Mouse (Mus musculus): ENCODE results near the gene Cox6a2.
"Not testable (repeated sequence)": the region's sequence is repeated elsewhere in the genome, so short reads cannot be mapped to it uniquely, and the experiment has no call there.

Cox6a2 gene

DNA sequence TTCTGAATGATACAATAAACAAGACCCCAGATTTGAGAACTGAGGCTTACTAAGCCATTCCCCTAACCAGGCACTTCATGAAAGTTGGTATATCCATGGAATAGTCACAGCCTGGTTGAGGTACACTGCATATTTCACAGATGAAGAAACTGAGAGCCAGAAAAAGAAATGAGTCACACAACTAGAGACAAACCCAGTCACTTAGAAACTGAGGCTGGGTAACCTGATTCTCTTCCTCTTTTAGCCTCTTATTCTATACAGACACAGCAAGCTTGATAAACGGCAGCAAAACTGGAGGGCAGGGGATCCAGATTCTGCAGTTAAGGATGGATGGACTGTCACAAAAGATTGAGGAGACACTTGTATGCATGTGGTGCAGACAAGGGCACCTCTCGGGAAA, 28.6 kb upstream of the Cox6a2 start:
- DNase-seq (ENCODE audit: low read depth): no peak

DNA sequence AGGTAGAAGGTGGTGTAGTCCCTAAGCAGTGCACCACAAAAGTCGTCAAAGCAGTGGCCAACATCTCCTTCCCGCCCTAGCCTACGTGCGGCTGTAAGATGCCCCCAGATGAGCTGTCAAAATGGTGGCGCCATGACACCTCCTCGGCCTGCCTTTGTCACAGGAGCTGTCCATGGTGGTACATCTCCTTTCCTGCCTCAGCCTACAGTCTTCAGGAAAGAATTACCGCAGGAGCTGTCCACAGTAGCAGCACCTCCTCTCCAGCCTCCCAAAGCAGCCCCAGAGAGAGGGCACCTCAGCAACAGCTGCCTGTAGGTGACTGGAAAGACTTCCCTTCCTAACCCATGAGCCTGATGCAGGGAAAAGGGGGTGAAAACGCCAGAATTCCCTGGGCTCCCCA, 25.6 kb upstream of the Cox6a2 start:
- DNase-seq (ENCODE audit: low read depth): peak; percentile 21

DNA sequence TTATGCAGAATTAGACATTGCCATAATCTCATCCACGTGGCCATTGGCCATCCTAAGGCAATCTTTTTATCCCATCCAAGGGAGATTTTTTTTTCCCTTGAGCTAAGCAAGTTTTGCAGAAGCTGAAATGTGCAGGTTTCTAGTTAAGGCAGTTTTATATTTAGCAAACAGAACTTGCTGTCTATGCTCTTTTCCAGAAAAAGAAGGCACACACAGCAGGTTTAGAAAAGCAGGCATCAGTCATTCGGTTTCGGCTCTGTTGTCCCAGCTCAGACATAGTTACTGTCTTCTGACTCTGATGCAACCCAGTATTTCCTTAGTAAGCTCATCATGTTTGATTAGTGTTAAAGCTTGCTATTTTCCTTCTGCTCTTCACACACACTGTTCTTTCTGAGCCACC, 14.7 kb upstream of the Cox6a2 start:
- DNase-seq (ENCODE audit: low read depth): no peak

DNA sequence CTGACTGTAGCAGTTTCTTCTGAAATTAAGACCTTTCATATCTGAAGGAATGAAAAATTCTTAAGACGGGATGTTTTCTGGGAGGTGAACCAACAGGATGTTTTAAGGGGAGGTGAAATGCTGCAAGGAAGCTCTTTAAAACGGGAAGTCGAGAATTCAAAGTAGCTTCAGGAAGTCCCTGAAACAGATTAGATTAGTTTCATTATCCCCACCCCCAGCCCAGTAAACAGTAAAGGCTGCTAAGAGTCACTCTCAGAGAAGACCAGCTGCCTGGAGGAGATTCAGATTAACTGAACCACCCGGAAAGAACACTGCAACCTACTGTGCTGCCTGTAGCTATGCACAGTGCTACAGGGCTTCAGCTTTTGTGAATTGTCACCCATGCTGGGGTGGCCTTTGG, 13.8 kb upstream of the Cox6a2 start:
- DNase-seq (ENCODE audit: low read depth): no peak

DNA sequence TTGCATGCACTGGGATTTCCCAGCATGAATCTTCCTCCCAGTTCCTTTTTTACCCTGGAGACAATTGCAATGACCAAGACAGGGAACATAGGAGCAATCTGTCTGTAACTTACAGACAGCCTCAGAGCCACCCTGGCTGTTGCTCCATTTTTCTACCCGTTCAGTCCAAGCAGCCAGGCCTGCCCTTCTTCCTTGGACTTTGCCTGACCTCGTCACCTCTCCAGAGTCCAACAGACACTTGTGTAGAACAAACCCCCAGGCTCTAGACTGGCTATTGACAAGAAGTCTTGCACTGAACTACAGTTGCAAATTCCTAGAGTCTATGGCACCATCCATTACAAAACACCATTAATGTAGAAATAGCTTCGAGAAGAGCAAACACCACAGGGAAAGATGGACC, 3.6 kb upstream of the Cox6a2 start:
- DNase-seq (ENCODE audit: low read depth): no peak

DNA sequence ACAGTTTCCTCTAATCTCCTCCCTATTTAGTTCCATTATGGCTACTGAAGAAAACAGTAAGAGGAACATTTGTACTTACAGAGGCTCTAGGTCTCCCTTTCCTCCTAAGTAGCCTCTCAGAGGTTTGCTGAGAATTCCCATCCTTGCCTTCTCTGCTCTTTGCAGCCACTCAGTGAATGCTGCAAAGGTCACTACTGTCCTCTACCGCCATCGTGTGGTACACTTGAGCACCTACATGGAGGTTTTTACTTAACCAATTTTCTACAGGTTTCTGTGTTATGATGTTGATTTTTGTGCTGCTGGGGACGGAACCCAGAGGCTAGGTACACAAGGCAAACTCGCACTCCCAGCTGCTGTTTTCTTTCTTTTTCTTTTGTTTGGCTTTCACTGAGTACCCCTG, 2.0 kb upstream of the Cox6a2 start:
- DNase-seq (ENCODE audit: low read depth): peak; percentile 87

DNA sequence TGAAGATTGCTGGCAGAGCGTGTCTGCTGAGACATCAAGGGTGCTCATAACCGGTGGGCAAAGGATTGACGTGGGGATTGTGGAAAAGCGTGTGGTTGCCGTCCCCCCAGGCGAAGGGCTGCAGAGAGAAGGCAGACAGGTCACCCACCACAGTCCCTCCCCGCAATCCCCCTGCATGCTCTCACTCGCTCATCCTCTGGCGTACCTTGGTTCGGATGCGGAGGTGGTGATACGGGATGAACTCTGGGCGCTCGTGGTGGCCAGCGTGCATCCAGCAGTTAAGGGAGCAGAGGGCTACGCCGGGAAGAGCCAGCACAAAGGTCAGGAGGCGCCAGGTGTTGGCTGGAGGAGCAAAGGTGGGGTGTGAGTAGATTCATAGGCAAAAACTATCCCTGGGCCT, 492 bp downstream of the Cox6a2 start:
- DNase-seq (ENCODE audit: low read depth): no peak

DNA sequence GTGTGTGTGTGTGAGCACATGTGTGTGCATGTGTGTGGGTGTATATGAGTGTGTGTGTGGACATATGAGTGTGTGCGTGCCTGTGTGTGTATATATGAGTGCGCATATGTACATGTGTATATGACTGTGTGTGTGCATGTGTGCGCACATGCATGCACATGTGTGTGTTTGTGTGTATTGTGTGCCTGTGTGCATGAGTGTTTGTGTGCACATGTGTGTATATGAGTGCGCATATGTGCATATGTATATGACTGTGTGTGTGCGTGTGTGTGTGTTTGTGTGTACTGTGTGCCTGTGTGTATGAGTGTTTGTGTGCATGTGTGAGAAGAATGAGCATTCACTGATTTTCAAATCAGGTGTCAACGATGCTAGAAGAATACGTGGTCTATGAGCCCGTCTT, 2.0 kb downstream of the Cox6a2 start:
- DNase-seq (ENCODE audit: low read depth): no peak

DNA sequence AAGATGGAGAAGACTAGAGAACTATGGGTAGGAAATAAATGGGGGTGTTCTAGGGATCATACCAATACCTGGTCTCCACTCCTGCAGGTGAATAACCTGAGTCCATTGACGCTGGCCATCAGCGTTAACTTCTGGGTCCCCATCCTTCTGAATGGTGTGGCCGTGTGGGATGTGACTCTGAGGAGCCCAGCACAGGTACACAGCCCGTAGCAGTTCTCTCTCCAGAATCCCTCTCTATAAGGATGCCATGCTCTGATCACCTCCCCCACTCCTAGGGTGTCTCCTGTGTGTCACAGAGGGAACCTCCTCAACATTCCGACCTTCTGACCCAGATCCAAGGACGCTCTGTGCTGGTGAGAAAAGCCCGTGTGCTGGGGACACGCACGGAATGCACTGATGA, 3.1 kb downstream of the Cox6a2 start:
- DNase-seq (ENCODE audit: low read depth): no peak

DNA sequence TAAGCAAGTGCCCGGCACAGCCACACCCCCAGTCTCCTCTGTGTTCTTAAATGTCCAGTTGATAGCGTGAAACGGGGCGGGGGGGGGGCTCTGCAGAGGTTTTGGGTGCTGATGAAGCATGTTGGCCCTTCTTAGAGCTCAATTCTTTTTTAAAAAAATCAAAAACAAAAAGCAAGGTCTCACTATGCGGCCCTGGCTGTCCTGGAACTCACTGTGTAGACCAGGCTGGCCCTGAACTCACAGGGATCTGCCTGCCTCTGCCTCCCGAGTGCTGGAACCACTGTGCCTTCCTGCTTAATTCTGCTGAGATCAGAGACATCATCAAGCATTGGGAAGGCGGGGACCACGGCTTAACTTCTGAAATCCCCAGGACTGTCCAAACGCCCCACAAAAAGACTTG, 4.6 kb downstream of the Cox6a2 start:
- DNase-seq (ENCODE audit: low read depth): no peak

DNA sequence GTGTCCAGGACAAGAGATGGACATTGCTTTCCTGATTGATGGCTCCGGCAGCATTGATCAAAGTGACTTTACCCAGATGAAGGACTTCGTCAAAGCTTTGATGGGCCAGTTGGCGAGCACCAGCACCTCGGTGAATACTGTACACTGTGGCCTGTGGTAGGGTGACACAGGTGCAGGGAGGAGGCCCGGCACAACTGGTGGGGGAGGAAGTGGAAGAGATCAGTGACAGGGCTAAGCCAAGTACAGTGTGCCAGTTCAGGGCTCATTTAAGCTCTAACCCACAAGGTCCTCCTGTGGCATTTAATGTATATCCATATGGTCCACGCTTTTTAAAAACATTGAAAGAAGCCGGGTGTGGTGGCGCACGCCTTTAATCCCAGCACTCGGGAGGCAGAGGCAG, 24.5 kb downstream of the Cox6a2 start:
- DNase-seq (ENCODE audit: low read depth): no peak

DNA sequence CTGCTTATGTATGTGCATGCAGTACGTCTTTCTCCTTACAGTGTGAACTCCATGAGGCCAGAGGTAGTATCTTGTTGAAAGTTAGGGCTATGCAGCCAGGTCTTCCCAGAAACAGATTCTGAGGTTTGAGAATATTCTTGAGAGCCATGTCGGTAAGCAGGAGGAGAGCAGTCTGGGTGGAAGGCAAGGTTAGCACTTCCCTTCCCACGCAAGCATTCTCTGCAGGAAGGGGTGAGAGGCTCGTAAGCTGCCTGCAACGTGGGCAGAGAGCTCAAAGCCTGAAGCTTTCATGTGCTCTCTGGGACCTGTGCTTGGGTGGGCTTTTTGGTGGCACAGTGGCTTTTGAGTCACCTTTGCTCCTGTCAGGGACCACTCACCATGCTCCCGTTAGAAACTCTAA, 25.6 kb downstream of the Cox6a2 start:
- no peak for DNase-seq (ENCODE audit: low read depth)

DNA sequence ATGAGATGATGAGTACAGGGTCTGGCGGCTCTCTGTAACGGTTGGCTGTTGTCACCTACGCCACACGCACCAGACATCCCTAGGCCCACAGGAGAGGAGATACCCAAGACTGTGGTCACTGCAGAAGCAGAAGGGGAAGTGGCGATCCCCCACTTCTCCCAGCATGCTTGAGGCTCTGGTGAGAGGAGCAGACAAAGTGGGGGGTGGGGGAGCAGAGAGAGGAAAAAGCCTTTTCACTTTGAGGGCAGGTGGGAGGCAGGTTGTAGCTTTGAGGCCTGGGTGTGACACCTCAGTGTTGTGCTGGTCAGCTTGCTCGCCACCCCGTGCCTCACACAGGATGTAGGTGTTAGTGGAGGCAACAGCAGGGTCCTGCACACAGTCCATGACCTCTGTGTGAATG, 26.1 kb downstream of the Cox6a2 start:
- DNase-seq (ENCODE audit: low read depth): no peak

DNA sequence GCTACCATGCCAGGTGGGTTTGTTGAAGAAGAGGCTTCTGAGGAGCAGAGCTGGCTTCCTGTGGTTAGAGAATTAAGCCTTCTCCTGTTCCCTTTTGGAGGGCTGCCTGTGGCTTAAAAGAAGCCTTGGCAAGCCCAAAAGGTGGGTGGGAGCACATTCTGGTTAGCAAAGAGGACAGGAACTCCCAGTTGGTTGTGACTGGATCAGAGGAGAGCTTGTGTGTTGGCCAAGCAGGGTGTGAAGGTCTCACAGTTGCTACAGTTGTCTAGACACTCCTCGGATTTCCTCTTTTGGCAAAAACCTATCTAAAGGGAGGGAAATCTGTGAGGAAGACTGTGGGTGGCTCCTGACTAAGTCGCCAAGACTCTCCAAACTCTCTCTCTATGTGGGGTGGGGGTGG, 27.8 kb downstream of the Cox6a2 start:
- peak; percentile 12 for DNase-seq (ENCODE audit: low read depth)

DNA sequence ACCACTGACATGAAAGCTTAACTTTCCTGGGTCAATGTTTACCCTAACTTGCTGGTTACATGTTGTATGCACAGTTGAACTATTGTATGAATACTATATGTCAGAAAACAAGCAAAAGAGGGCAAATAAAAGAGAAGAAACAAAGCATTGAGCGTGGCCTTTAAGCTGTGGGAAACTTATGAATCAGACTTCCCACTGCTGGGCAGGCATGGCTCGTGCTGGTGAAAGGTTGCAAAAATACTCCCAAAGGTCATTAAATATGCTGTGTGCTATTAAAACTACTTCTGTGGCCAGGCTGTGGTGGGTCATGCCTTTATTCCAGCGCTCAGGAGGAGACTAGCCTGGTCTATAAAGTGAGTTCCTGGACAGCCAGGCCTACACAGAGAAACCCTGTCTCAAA, 36.2 kb downstream of the Cox6a2 start:
- no peak for DNase-seq (ENCODE audit: low read depth)

DNA sequence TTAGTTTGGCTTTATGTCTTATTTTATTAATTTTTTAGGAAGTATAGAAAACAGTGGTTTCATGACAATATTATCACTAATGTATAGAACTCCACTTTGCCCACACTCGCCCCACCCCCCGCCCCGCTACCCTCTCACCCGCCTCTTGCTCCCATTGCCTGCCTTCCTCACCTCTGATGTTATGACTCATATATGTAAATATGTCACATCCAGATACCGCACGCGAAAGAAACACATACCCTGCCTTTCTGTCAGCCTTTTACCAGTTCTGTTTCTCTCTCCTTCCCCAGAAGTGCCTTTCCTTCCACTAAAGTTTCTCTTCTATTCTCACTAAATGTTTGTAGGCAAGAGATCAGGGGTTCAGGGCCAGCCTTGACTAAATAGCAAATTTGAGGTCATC, 39.8 kb downstream of the Cox6a2 start:
- DNase-seq (ENCODE audit: low read depth): no peak

DNA sequence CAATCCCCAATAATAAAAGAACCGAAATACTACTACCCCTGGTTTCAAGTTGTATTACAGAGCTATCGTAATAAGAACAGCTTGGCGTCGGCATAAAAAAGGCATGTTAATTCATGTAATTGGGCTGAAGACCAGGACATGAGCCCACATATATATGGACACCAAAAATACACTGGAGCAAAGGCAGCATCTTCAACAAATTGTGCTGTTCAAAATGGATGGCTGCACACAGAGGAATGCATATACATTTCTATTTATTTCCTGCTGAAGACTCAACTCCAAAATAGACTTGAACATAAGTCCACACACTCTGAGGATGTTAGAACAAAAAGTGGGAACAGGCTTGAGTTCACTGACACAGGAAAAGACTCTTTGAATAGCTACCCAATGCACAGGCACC, 42.2 kb downstream of the Cox6a2 start:
- DNase-seq (ENCODE audit: low read depth): no peak

DNA sequence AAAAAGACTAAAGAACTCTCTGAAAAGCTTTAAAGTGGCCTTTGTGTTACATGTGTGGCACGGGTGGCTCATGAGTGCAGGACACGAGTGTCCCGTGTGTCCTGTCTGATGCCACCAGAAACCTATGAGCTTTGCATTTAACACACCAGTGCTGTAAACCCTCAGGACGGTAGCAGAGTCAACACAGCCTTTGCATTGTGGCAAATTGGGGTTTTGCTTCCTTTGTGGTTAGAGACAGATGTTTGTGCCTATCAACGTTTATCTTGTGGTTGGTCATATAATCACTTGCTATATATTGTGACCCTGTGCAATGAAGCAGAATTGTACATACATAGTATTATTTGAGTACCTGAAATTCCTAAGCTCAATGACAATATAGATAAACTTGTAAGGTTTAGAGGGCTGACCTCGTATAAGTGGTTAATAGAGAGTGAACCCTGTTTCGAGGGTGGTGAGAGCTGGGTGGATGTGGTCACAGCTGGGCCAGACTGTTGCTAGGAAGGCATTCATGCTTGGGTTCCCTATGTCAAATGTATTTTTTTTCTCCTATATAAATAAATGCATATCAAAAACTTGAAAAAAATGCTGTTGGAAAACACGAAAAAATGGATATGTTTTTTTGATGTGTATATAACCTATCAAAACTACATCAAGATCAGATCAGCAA, 47.4 kb downstream of the Cox6a2 start:
- DNase-seq (ENCODE audit: low read depth): not testable (repeated sequence)
